Mouse (Mus musculus) heart, embryonic 10.5 days (tissue): ENCODE data around the gene Mtcp1. TPM values are rescaled to one million over a fixed set of nuclear protein-coding genes. Genes with fewer than 3 reads are reported as not detected.
A peak's percentile ranks its signal among the peaks of the same experiment; 100 is the strongest.

Source experiments
- DNase-seq: peaks from one replicate; pipeline ENCODE4 v3.0.0-alpha.2; 2017; ENCODE audit warnings: low spot score
- H3K27ac ChIP-seq: fragments of 300-500 bp; sonication (generic); 2 replicates; pipeline ENCODE4 v1.5.1; 2016; ENCODE audit warnings: mild to moderate bottlenecking
- H3K27me3 ChIP-seq: fragments of 300-500 bp; sonication (generic); 2 replicates; pipeline ENCODE4 v1.6.1; 2016; ENCODE audit warnings: mild to moderate bottlenecking; ENCODE audit not compliant: poor library complexity, insufficient read depth, severe bottlenecking
- H3K36me3 ChIP-seq: fragments of 300-500 bp; sonication (generic); 2 replicates; pipeline ENCODE4 v1.6.1; 2016; ENCODE audit warnings: mild to moderate bottlenecking, moderate library complexity
- H3K4me1 ChIP-seq: fragments of 300-500 bp; sonication (generic); 2 replicates; pipeline ENCODE4 v1.6.1; 2016; ENCODE audit warnings: mild to moderate bottlenecking
- H3K4me3 ChIP-seq: fragments of 300-500 bp; sonication (generic); 2 replicates; pipeline ENCODE4 v1.5.1; 2016; ENCODE audit warnings: mild to moderate bottlenecking, moderate library complexity
- H3K9me3 ChIP-seq: fragments of 300-500 bp; sonication (generic); 2 replicates; pipeline ENCODE4 v1.6.1; 2016; ENCODE audit warnings: mild to moderate bottlenecking, moderate library complexity
- WGBS: fragments of 180-500 bp; shearing (Covaris S2); methylation state at CpG from one replicate; pipeline ENCODE4 v1.1.7; 2016; 5-methylcytosine and 5-hydroxymethylcytosine counted together
- polyA plus RNA-seq: library from polyadenylated mRNA; unstranded; fragments of >200 nt; fragmentation: Nextera tagmentation; extraction: Ambion mirVana; gene quantifications from 2 replicates; pipeline ENCODE4 v1.2.1, GENCODE M21; 2016

Mtcp1 gene
- polyA plus RNA-seq, result 6.9 and 8.6 TPM in 2 replicates

- Histone ChIP-seq H3K27ac (peak within 1 kb of the TSS; percentile 90), H3K27me3 (no peaks in the 10 kb centered on the region), H3K4me1 (no peaks in the 10 kb centered on the region), H3K9me3 (no peaks in the 10 kb centered on the region), H3K36me3 (no peaks in the 10 kb centered on the region), H3K4me3 (peak within 1 kb of the TSS; percentile 62)
- 11% methylated on average over 52 of the region's 52 CpGs for WGBS
- DNase-seq, result peak; percentile 96
These were observed at the start of gene Mtcp1, which contains the start of the genes Cmc4 and Brcc3 for GRCm38 (mm10) chrX:75415936-75416785. TSS of gene Mtcp1 (minus strand) at chrX:75416588. TSS of gene Cmc4 (minus strand) at chrX:75416584. TSS of gene Brcc3 (plus strand) at chrX:75416628.

- H3K36me3 ChIP-seq, result peaks cover 48% of the 10 kb centered on the region
These were observed 38.2 kb upstream of the Mtcp1 start for GRCm38 (mm10) chrX:75454597-75454996.

GRCm38 (mm10) chrX:75409711-75410110, 6.7 kb downstream of the Mtcp1 start:
- Histone ChIP-seq H3K4me3 (no peak overlapping the region), H3K27me3 (no peaks in the 10 kb centered on the region), H3K9me3 (no peaks in the 10 kb centered on the region), H3K36me3 (no peaks in the 10 kb centered on the region), H3K27ac (no peak overlapping the region), H3K4me1 (no peaks in the 10 kb centered on the region)
- no peak for DNase-seq
- WGBS, result 91% methylated on average over 1 of the region's 1 CpGs

More at GRCm38 (mm10) chrX:75454597-75454996, 38.2 kb upstream of the Mtcp1 start:
- H3K9me3 ChIP-seq, result no peaks in the 10 kb centered on the region
- no peak overlapping the region for H3K4me3 ChIP-seq
- DNase-seq, result no peak
- no peaks in the 10 kb centered on the region for H3K4me1 ChIP-seq
- no peak overlapping the region for H3K27ac ChIP-seq
- WGBS, result 79% methylated on average over 1 of the region's 1 CpGs
- H3K27me3 ChIP-seq, result no peaks in the 10 kb centered on the region

- no peak overlapping the region for H3K4me3 ChIP-seq
- DNase-seq, result no peak
- no peak overlapping the region for H3K27ac ChIP-seq
- H3K36me3 ChIP-seq, result no peaks in the 10 kb centered on the region
- no peaks in the 10 kb centered on the region for H3K4me1 ChIP-seq
- no peaks in the 10 kb centered on the region for H3K9me3 ChIP-seq
- H3K27me3 ChIP-seq, result no peaks in the 10 kb centered on the region
These were observed 13.0 kb downstream of the Mtcp1 start for GRCm38 (mm10) chrX:75403350-75403749.

- Histone ChIP-seq H3K27me3 (no peaks in the 10 kb centered on the region), H3K4me1 (no peaks in the 10 kb centered on the region), H3K27ac (no peak overlapping the region), H3K36me3 (0 out of 2 replicates have a peak, but pooled peaks cover under 1% of the 10 kb centered on the region), H3K9me3 (no peaks in the 10 kb centered on the region), H3K4me3 (no peak overlapping the region)
- no peak for DNase-seq
- 71% methylated on average over 2 of the region's 2 CpGs for WGBS
These were observed 13.7 kb downstream of the Mtcp1 start for GRCm38 (mm10) chrX:75402668-75403067.

- Histone ChIP-seq H3K9me3 (no peaks in the 10 kb centered on the region), H3K4me3 (no peak overlapping the region), H3K36me3 (peaks cover 8% of the 10 kb centered on the region; the same call in 1 of the 2 replicates), H3K27ac (no peak overlapping the region), H3K4me1 (no peaks in the 10 kb centered on the region), H3K27me3 (no peaks in the 10 kb centered on the region)
- 86% methylated on average over 1 of the region's 1 CpGs for WGBS
- no peak for DNase-seq
These were observed 16.9 kb downstream of the Mtcp1 start for GRCm38 (mm10) chrX:75399471-75399870.

GRCm38 (mm10) chrX:75382195-75382771, 34.1 kb downstream of the Mtcp1 start, which contains the start of the genes Fundc2 and F8:
TSS of gene Fundc2 (plus strand) at chrX:75382399.
TSS of gene F8 (minus strand) at chrX:75382615.
- H3K4me3 ChIP-seq, result peak within 1 kb of the TSS; percentile 59
- H3K36me3 ChIP-seq, result peaks cover 1% of the 10 kb centered on the region; the same call in 1 of the 2 replicates
- no peaks in the 10 kb centered on the region for H3K27me3 ChIP-seq
- H3K27ac ChIP-seq, result peak within 1 kb of the TSS; percentile 92
- no peaks in the 10 kb centered on the region for H3K9me3 ChIP-seq
- peak; percentile 92 for DNase-seq
- 8% methylated on average over 24 of the region's 25 CpGs for WGBS
- no peaks in the 10 kb centered on the region for H3K4me1 ChIP-seq

- 70% methylated on average over 5 of the region's 5 CpGs for whole genome bisulfite sequencing
- Histone ChIP-seq H3K36me3 (no peaks in the 10 kb centered on the region), H3K9me3 (no peaks in the 10 kb centered on the region), H3K27ac (peak overlapping the region; percentile 92), H3K4me1 (no peaks in the 10 kb centered on the region), H3K4me3 (peak overlapping the region; percentile 59), H3K27me3 (no peaks in the 10 kb centered on the region)
- DNase-seq, result no peak
These were observed 34.7 kb downstream of the Mtcp1 start for GRCm38 (mm10) chrX:75381699-75382098.

GRCm38 (mm10) chrX:75381176-75381575, 35.2 kb downstream of the Mtcp1 start:
- no peak overlapping the region for H3K4me3 ChIP-seq
- no peaks in the 10 kb centered on the region for H3K36me3 ChIP-seq
- no peaks in the 10 kb centered on the region for H3K9me3 ChIP-seq
- DNase-seq, result no peak
- no peaks in the 10 kb centered on the region for H3K27me3 ChIP-seq
- 89% methylated on average over 1 of the region's 1 CpGs for WGBS
- no peak overlapping the region for H3K27ac ChIP-seq
- no peaks in the 10 kb centered on the region for H3K4me1 ChIP-seq

GRCm38 (mm10) chrX:75376815-75377214, 39.6 kb downstream of the Mtcp1 start:
- Histone ChIP-seq H3K27me3 (no peaks in the 10 kb centered on the region), H3K27ac (no peak overlapping the region), H3K4me1 (no peaks in the 10 kb centered on the region), H3K4me3 (no peak overlapping the region), H3K9me3 (no peaks in the 10 kb centered on the region), H3K36me3 (no peaks in the 10 kb centered on the region)
- no peak for DNase-seq

GRCm38 (mm10) chrX:75372666-75373425, 43.5 kb downstream of the Mtcp1 start:
- Histone ChIP-seq H3K9me3 (no peaks in the 10 kb centered on the region), H3K4me3 (no peak overlapping the region), H3K36me3 (no peaks in the 10 kb centered on the region), H3K4me1 (no peaks in the 10 kb centered on the region), H3K27me3 (no peaks in the 10 kb centered on the region), H3K27ac (no peak overlapping the region)
- no peak for DNase-seq
- 60% methylated on average over 2 of the region's 2 CpGs for WGBS

- Histone ChIP-seq H3K27me3 (no peaks in the 10 kb centered on the region), H3K4me3 (no peak overlapping the region), H3K9me3 (no peaks in the 10 kb centered on the region), H3K27ac (no peak overlapping the region), H3K4me1 (no peaks in the 10 kb centered on the region), H3K36me3 (no peaks in the 10 kb centered on the region)
- DNase-seq, result no peak
These were observed 46.2 kb downstream of the Mtcp1 start for GRCm38 (mm10) chrX:75370197-75370596.
